Mouse (Mus musculus): ENCODE measurements around the gene Rab4b.

- TF ChIP-seq EP300 (IDR thresholded peaks at IDR 0.05; ENCODE audit: low read depth): no peak
- TF ChIP-seq CTCF (IDR thresholded peaks at IDR 0.05; ENCODE audit: low read depth): no peak
Observed at GRCm38 (mm10) chr7:27193731-27194130, 15.0 kb upstream of the Rab4b start.

Data from liver, embryonic 14.5 days (tissue).